Mouse (Mus musculus): ENCODE data around the gene Obp2a. TPM values are rescaled to one million over a fixed set of nuclear protein-coding genes. Genes with fewer than 3 reads are reported as not detected.
"Not testable (repeated sequence)": the region's sequence is repeated elsewhere in the genome, so short reads cannot be mapped to it uniquely, and the experiment has no call there.

Obp2a gene
- polyA plus RNA-seq, 1 experiment from 2014 or later: not detected

- WGBS: 62% methylated on average over 4 of the region's 4 CpGs
Measured at GRCm38 (mm10) chr2:25703706-25704105, 3.9 kb downstream of the Obp2a start.

GRCm38 (mm10) chr2:25706643-25707481 lies 7.0 kb downstream of the Obp2a start, which contains the start of gene Bmyc:
Gene Bmyc, plus strand, starts transcription at chr2:25706739.
- peak within 1 kb of the TSS; percentile 79 for H3K9ac ChIP-seq (ENCODE audit: low read length)
- under 1% methylated on average over 78 of the region's 78 CpGs for WGBS
- H3K27ac ChIP-seq (ENCODE audit: low read length): peak within 1 kb of the TSS; percentile 47
- H3K4me3 ChIP-seq (ENCODE audit: low read length): peak within 1 kb of the TSS; percentile 79
- peak within 1 kb of the TSS; percentile 97 for H3K4me2 ChIP-seq (ENCODE audit: low read depth, low read length)
- peak; percentile 94 for ATAC-seq (ENCODE audit: low read depth)
- H3K36me3 ChIP-seq (ENCODE audit: control insufficient read depth, insufficient read depth, low read length): no peaks in the 10 kb centered on the region
- peaks cover 10% of the 10 kb centered on the region for H3K4me1 ChIP-seq (replicated peaks; ENCODE audit: control insufficient read depth, insufficient read depth, low read length)
- H3K9me3 ChIP-seq (ENCODE audit: control insufficient read depth, low read length): no peaks in the 10 kb centered on the region
- no peaks in the 10 kb centered on the region for H3K27me3 ChIP-seq (ENCODE audit: control insufficient read depth, insufficient read depth, low read depth, low read length)

More at GRCm38 (mm10) chr2:25703706-25704105, 3.9 kb downstream of the Obp2a start:
- H3K9ac ChIP-seq (ENCODE audit: low read length): no peak overlapping the region
- H3K36me3 ChIP-seq (ENCODE audit: control insufficient read depth, insufficient read depth, low read length): no peaks in the 10 kb centered on the region
- no peak overlapping the region for H3K4me3 ChIP-seq (ENCODE audit: low read length)
- peaks cover 10% of the 10 kb centered on the region for H3K4me1 ChIP-seq (replicated peaks; ENCODE audit: control insufficient read depth, insufficient read depth, low read length)
- no peak overlapping the region for H3K27ac ChIP-seq (ENCODE audit: low read length)
- ATAC-seq (ENCODE audit: low read depth): no peak
- H3K4me2 ChIP-seq (ENCODE audit: low read depth, low read length): no peak overlapping the region
- H3K9me3 ChIP-seq (ENCODE audit: control insufficient read depth, low read length): no peaks in the 10 kb centered on the region
- no peaks in the 10 kb centered on the region for H3K27me3 ChIP-seq (ENCODE audit: control insufficient read depth, insufficient read depth, low read depth, low read length)

- H3K9me3 ChIP-seq (ENCODE audit: control insufficient read depth, low read length): no peaks in the 10 kb centered on the region
- H3K4me2 ChIP-seq (ENCODE audit: low read depth, low read length): no peak overlapping the region
- H3K4me3 ChIP-seq (ENCODE audit: low read length): no peak overlapping the region
- no peak for ATAC-seq (ENCODE audit: low read depth)
- no peak overlapping the region for H3K27ac ChIP-seq (ENCODE audit: low read length)
- peaks cover 10% of the 10 kb centered on the region for H3K4me1 ChIP-seq (replicated peaks; ENCODE audit: control insufficient read depth, insufficient read depth, low read length)
- WGBS: 64% methylated on average over 2 of the region's 2 CpGs
- H3K9ac ChIP-seq (ENCODE audit: low read length): no peak overlapping the region
- no peaks in the 10 kb centered on the region for H3K27me3 ChIP-seq (ENCODE audit: control insufficient read depth, insufficient read depth, low read depth, low read length)
- H3K36me3 ChIP-seq (ENCODE audit: control insufficient read depth, insufficient read depth, low read length): no peaks in the 10 kb centered on the region
Measured at GRCm38 (mm10) chr2:25708121-25708520, 8.3 kb downstream of the Obp2a start.

GRCm38 (mm10) chr2:25709056-25709455 lies 9.2 kb downstream of the Obp2a start:
- ATAC-seq (ENCODE audit: low read depth); H3K36me3 ChIP-seq (ENCODE audit: control insufficient read depth, insufficient read depth, low read length); H3K9me3 ChIP-seq (ENCODE audit: control insufficient read depth, low read length); H3K27ac ChIP-seq (ENCODE audit: low read length); H3K27me3 ChIP-seq (ENCODE audit: control insufficient read depth, insufficient read depth, low read depth, low read length); H3K9ac ChIP-seq (ENCODE audit: low read length); H3K4me3 ChIP-seq (ENCODE audit: low read length); H3K4me1 ChIP-seq (replicated peaks; ENCODE audit: control insufficient read depth, insufficient read depth, low read length); H3K4me2 ChIP-seq (ENCODE audit: low read depth, low read length): not testable (repeated sequence)
- 91% methylated on average over 1 of the region's 1 CpGs for WGBS

- H3K27me3 ChIP-seq (ENCODE audit: control insufficient read depth, insufficient read depth, low read depth, low read length); H3K4me1 ChIP-seq (replicated peaks; ENCODE audit: control insufficient read depth, insufficient read depth, low read length); H3K4me3 ChIP-seq (ENCODE audit: low read length); H3K27ac ChIP-seq (ENCODE audit: low read length); H3K36me3 ChIP-seq (ENCODE audit: control insufficient read depth, insufficient read depth, low read length); ATAC-seq (ENCODE audit: low read depth); H3K9me3 ChIP-seq (ENCODE audit: control insufficient read depth, low read length); H3K9ac ChIP-seq (ENCODE audit: low read length); H3K4me2 ChIP-seq (ENCODE audit: low read depth, low read length): not testable (repeated sequence)
- WGBS: 66% methylated on average over 2 of the region's 2 CpGs
Measured at GRCm38 (mm10) chr2:25709791-25710190, 9.9 kb downstream of the Obp2a start.

- H3K4me2 ChIP-seq (ENCODE audit: low read depth, low read length); H3K9me3 ChIP-seq (ENCODE audit: control insufficient read depth, low read length); H3K36me3 ChIP-seq (ENCODE audit: control insufficient read depth, insufficient read depth, low read length); ATAC-seq (ENCODE audit: low read depth); H3K4me1 ChIP-seq (replicated peaks; ENCODE audit: control insufficient read depth, insufficient read depth, low read length); H3K27me3 ChIP-seq (ENCODE audit: control insufficient read depth, insufficient read depth, low read depth, low read length); H3K9ac ChIP-seq (ENCODE audit: low read length); H3K27ac ChIP-seq (ENCODE audit: low read length); H3K4me3 ChIP-seq (ENCODE audit: low read length): not testable (repeated sequence)
- WGBS: 16% methylated on average over 3 of the region's 3 CpGs
Measured at GRCm38 (mm10) chr2:25711641-25712040, 11.8 kb downstream of the Obp2a start.

- no peak overlapping the region for H3K27ac ChIP-seq (ENCODE audit: low read length)
- no peaks in the 10 kb centered on the region for H3K4me1 ChIP-seq (replicated peaks; ENCODE audit: control insufficient read depth, insufficient read depth, low read length)
- no peak overlapping the region for H3K9ac ChIP-seq (ENCODE audit: low read length)
- peaks cover 5% of the 10 kb centered on the region; the same call in 1 of the 2 replicates for H3K9me3 ChIP-seq (ENCODE audit: control insufficient read depth, low read length)
- no peak overlapping the region for H3K4me3 ChIP-seq (ENCODE audit: low read length)
- no peak for ATAC-seq (ENCODE audit: low read depth)
- no peaks in the 10 kb centered on the region for H3K27me3 ChIP-seq (ENCODE audit: control insufficient read depth, insufficient read depth, low read depth, low read length)
- no peak overlapping the region for H3K4me2 ChIP-seq (ENCODE audit: low read depth, low read length)
- no peaks in the 10 kb centered on the region for H3K36me3 ChIP-seq (ENCODE audit: control insufficient read depth, insufficient read depth, low read length)
Measured at GRCm38 (mm10) chr2:25717222-25717621, 17.4 kb downstream of the Obp2a start.

- Histone ChIP-seq H3K27ac (ENCODE audit: low read length) (no peak overlapping the region), H3K9me3 (ENCODE audit: control insufficient read depth, low read length) (no peaks in the 10 kb centered on the region), H3K27me3 (ENCODE audit: control insufficient read depth, insufficient read depth, low read depth, low read length) (no peaks in the 10 kb centered on the region), H3K4me1 (replicated peaks; ENCODE audit: control insufficient read depth, insufficient read depth, low read length) (no peaks in the 10 kb centered on the region), H3K4me2 (ENCODE audit: low read depth, low read length) (no peak overlapping the region), H3K36me3 (ENCODE audit: control insufficient read depth, insufficient read depth, low read length) (no peaks in the 10 kb centered on the region), H3K9ac (ENCODE audit: low read length) (no peak overlapping the region), H3K4me3 (ENCODE audit: low read length) (no peak overlapping the region)
- 55% methylated on average over 2 of the region's 2 CpGs for WGBS
- no peak for ATAC-seq (ENCODE audit: low read depth)
Measured at GRCm38 (mm10) chr2:25733199-25733930, 33.5 kb downstream of the Obp2a start.

GRCm38 (mm10) chr2:25736709-25737108 lies 36.9 kb downstream of the Obp2a start, which contains the start of gene Obp2b:
Gene Obp2b, plus strand, starts transcription at chr2:25737009.
- H3K9ac ChIP-seq (ENCODE audit: low read length); H3K4me2 ChIP-seq (ENCODE audit: low read depth, low read length); H3K36me3 ChIP-seq (ENCODE audit: control insufficient read depth, insufficient read depth, low read length); H3K9me3 ChIP-seq (ENCODE audit: control insufficient read depth, low read length); H3K4me1 ChIP-seq (replicated peaks; ENCODE audit: control insufficient read depth, insufficient read depth, low read length); H3K27ac ChIP-seq (ENCODE audit: low read length); H3K4me3 ChIP-seq (ENCODE audit: low read length); ATAC-seq (ENCODE audit: low read depth); H3K27me3 ChIP-seq (ENCODE audit: control insufficient read depth, insufficient read depth, low read depth, low read length): not testable (repeated sequence)
- 78% methylated on average over 3 of the region's 3 CpGs for WGBS
